Mouse (Mus musculus) liver, embryonic 16.5 days (tissue): ENCODE measurements at regions not wholly inside any gene's neighbourhood (a gene's known extent, or its start where the extent isn't known, plus 50 kb on each side); places are given as distances from the start of the nearest gene placed in this dataset.

ENCODE experiments used
- ATAC-seq: fragments of 200-750 bp; cut with Nextera tagmentation; 2 replicates; pipeline ENCODE4 v1.8.0; 2017; ENCODE audit warnings: low read depth, mild to moderate bottlenecking, moderate number of reproducible peaks, moderate library complexity
- H3K27ac ChIP-seq: fragments of 300-500 bp; sonication (generic); 2 replicates; pipeline ENCODE4 v1.5.1; 2014; ENCODE audit warnings: mild to moderate bottlenecking, low read length
- H3K27me3 ChIP-seq: fragments of 300-500 bp; sonication (generic); 2 replicates; pipeline ENCODE4 v1.6.1; 2014; ENCODE audit warnings: low read depth, low read length, mixed read lengths; ENCODE audit not compliant: control insufficient read depth, insufficient read depth
- H3K36me3 ChIP-seq: fragments of 300-500 bp; sonication (generic); 2 replicates; pipeline ENCODE4 v1.6.1; 2014; ENCODE audit warnings: mild to moderate bottlenecking; ENCODE audit not compliant: control insufficient read depth, insufficient read depth
- H3K4me1 ChIP-seq: fragments of 300-500 bp; sonication (generic); 2 replicates; pipeline ENCODE4 v1.6.1; 2014; ENCODE audit warnings: low read depth, low read length, mixed read lengths; ENCODE audit not compliant: control insufficient read depth
- H3K4me2 ChIP-seq: fragments of 300-500 bp; sonication (generic); 2 replicates; pipeline ENCODE4 v1.6.1; 2014; ENCODE audit warnings: low read depth, low read length, mixed read lengths
- H3K4me3 ChIP-seq: fragments of 300-500 bp; sonication (generic); 2 replicates; pipeline ENCODE4 v1.5.1; 2014; ENCODE audit warnings: low read depth, mild to moderate bottlenecking, low read length
- H3K9ac ChIP-seq: fragments of 300-500 bp; sonication (generic); 2 replicates; pipeline ENCODE4 v1.6.1; 2014; ENCODE audit warnings: low read depth, low read length
- H3K9me3 ChIP-seq: fragments of 300-500 bp; sonication (generic); replicated peaks from 2 replicates; pipeline ENCODE4 v1.6.1; 2016; ENCODE audit warnings: low read length; ENCODE audit not compliant: control insufficient read depth
- WGBS: fragments of 180-500 bp; shearing (Covaris S2); extraction: QIAGEN DNeasy Blood & Tissue Kit; methylation state at CpG from one replicate; pipeline ENCODE4 v1.1.7; 2014; ENCODE audit not compliant: insufficient replicate concordance; 5-methylcytosine and 5-hydroxymethylcytosine counted together

DNA sequence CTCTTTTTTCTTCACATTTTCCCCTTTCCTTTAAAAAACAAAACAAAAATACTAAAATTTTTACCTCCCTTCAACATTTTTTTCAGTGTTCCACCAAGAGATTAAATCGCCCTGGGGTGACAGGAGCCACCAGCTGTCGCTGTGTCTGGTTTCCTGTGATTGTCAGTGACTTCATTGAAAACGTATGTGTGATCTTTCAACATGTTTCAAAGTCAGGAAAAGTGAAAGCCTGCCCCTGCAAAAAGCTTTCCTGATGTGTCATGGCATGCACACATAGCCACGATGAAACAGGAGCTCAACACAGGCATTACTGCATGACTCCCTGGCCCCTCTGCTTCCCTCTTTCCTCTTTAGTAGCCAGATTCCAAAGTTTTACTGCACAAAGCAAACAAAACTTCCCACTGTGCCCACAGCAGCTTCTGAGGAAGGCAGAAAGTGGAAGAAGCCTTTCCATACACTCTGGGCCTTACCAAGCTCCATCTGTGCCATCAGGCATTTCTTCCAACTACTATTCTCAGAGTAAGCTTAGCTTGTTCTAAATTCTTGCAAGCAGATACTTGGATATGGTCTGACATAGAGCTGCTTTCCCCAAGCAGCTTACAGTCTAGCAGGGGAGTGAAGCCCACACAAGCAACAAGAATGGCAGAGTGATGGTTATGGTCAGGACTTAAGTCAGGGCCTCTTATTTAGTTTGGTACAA, 186.8 kb upstream of the A1bg start:
- Histone ChIP-seq H3K4me2 (no peak overlapping the region), H3K4me3 (no peak overlapping the region), H3K4me1 (no peaks in the 10 kb centered on the region), H3K36me3 (no peaks in the 10 kb centered on the region), H3K27me3 (no peaks in the 10 kb centered on the region), H3K9ac (no peak overlapping the region), H3K9me3 (no peaks in the 10 kb centered on the region), H3K27ac (no peak overlapping the region)
- ATAC-seq = no peak
- WGBS = 10% methylated on average over 4 of the region's 4 CpGs

DNA sequence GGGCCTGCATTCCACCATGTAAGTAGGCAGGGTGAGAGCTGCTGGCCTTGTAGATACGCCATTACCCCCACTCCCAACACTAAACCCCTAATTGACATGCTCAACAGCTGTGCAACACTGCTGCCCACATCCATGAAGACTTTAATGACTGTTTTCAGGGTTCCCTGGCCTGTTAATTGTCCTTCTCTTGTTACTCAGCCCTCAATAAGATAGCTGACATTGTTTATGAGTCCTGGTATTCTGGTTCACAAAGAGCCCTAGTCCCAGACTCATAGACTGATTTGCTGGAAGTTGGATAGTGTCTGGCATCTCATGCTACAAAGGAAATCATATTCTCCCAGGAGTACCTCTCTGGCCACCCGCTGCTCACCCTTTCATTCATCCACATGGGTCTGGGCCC, 186.1 kb upstream of the A1bg start:
- no peak overlapping the region for H3K4me2 ChIP-seq
- no peaks in the 10 kb centered on the region for H3K27me3 ChIP-seq
- no peak for ATAC-seq
- H3K4me3 ChIP-seq = no peak overlapping the region
- H3K27ac ChIP-seq = no peak overlapping the region
- no peaks in the 10 kb centered on the region for H3K9me3 ChIP-seq
- 33% methylated on average over 2 of the region's 2 CpGs for WGBS
- H3K9ac ChIP-seq = no peak overlapping the region
- H3K36me3 ChIP-seq = no peaks in the 10 kb centered on the region
- no peaks in the 10 kb centered on the region for H3K4me1 ChIP-seq

DNA sequence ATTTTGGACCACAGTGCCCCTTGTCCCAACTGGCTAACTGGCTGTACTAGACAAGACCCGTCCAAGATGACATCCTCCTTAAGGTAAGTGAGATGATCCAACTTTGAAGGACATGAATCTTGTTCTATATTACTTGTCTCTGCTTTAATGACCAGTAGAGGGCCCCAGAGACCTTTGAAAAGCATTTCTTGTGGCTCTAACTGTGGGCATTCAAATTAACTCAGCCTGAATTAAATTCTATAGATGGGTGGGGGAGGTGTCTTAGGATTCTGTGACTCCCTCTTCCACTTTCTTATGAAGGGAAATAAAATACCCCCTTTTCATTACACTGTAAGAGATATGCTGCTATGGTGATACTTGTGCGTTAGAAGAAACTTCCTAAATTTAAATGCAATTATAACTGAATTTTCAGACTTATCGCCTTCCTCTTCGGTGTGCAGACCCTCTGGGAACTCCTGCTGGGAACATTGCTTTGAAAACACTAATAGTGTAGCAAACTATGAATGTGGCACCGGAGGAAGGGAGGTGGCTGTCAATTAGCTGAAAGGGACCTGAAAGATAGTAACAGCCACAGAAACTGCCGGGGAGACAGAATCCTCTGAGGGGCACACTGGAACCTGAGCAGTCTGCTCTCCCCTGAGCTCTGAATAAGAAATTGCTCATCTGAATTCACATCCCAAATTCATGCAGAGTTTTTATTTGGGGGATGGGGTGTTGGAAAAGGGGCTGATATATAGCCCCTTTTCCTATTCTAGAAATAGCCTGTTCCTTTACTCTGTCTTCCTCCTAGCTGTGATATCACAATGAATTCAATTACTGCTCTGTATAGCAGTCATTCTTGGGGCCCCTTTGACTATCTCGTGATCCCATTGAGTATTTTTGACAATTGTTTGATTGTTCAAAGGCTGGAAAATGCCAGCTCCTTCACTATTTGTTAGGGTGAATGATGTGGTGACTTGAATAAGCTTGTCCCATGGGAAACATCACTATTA, 179.9 kb upstream of the A1bg start:
- Histone ChIP-seq H3K27ac (no peak overlapping the region), H3K36me3 (no peaks in the 10 kb centered on the region), H3K4me3 (no peak overlapping the region), H3K9me3 (no peaks in the 10 kb centered on the region), H3K27me3 (no peaks in the 10 kb centered on the region), H3K4me1 (no peaks in the 10 kb centered on the region), H3K4me2 (no peak overlapping the region), H3K9ac (no peak overlapping the region)
- no peak for ATAC-seq
- 39% methylated on average over 7 of the region's 7 CpGs for WGBS

DNA sequence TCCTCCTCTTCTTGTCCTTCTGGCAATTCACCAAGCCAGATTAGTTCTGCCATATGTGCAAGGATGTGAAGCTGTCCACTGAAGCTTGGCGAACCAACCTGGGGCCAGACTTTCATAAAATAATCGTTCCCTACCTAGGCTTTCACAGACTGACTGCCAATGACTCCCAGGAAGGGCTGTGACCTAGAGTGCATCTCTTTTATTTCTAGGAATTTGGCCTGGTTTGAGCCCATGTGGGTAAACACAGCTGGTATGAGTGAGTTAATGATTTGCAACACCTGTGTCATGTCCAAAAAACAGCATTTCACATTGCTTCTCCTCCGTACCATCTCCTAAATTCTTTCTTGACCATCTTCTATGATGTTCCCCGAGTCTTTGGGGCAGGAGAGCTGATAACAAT, 178.0 kb upstream of the A1bg start:
- no peaks in the 10 kb centered on the region for H3K4me1 ChIP-seq
- no peak overlapping the region for H3K27ac ChIP-seq
- no peak overlapping the region for H3K4me3 ChIP-seq
- no peaks in the 10 kb centered on the region for H3K36me3 ChIP-seq
- WGBS = 44% methylated on average over 4 of the region's 4 CpGs
- H3K9me3 ChIP-seq = no peaks in the 10 kb centered on the region
- no peaks in the 10 kb centered on the region for H3K27me3 ChIP-seq
- H3K4me2 ChIP-seq = no peak overlapping the region
- ATAC-seq = no peak
- no peak overlapping the region for H3K9ac ChIP-seq

DNA sequence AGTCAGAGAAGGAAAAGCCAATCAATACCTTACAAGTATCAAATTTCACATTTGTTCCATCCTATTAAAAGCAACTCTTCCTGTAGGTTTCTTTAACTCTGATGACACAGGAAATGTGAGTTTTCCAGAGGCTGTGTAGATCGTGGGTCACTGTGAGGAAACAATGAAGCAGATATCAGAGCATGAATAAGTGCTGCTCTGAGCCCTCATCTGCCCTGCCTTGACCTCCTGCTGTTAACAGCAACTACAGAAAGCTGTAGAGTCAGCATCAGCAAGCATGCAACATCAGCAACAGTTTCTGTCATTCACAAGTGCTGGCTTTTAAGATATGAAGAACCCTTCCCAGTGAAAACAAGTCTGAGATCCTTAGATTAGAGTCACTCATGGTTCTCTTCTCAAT, 176.2 kb upstream of the A1bg start:
- 15% methylated on average over 1 of the region's 1 CpGs for WGBS
- no peak for ATAC-seq

DNA sequence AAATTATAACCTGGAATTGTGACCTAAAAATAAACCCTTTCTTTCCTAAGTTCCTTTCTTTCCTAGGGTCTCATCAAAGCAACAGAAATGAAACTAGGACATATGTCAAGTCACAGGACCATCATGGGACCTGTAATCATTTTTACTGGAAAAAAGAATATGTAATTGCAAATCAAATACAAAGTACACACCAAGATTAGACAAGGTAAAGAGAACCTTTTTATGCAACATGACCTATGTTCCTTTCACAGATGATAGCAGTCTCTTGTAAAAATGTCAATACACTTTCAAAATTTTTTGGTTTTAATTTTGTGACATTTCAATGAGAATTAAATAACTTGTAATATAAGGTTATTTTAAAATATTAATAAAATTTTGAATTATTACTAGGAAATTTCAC, 175.7 kb upstream of the A1bg start:
- Histone ChIP-seq H3K4me2 (no peak overlapping the region), H3K9me3 (no peaks in the 10 kb centered on the region), H3K9ac (no peak overlapping the region), H3K4me3 (no peak overlapping the region), H3K4me1 (no peaks in the 10 kb centered on the region), H3K36me3 (no peaks in the 10 kb centered on the region), H3K27ac (no peak overlapping the region), H3K27me3 (no peaks in the 10 kb centered on the region)
- no peak for ATAC-seq

More for the DNA sequence above, 176.2 kb upstream of the A1bg start:
- Histone ChIP-seq H3K9ac (no peak overlapping the region), H3K27ac (no peak overlapping the region), H3K9me3 (no peaks in the 10 kb centered on the region), H3K36me3 (no peaks in the 10 kb centered on the region), H3K4me1 (no peaks in the 10 kb centered on the region), H3K4me2 (no peak overlapping the region), H3K27me3 (no peaks in the 10 kb centered on the region), H3K4me3 (no peak overlapping the region)

DNA sequence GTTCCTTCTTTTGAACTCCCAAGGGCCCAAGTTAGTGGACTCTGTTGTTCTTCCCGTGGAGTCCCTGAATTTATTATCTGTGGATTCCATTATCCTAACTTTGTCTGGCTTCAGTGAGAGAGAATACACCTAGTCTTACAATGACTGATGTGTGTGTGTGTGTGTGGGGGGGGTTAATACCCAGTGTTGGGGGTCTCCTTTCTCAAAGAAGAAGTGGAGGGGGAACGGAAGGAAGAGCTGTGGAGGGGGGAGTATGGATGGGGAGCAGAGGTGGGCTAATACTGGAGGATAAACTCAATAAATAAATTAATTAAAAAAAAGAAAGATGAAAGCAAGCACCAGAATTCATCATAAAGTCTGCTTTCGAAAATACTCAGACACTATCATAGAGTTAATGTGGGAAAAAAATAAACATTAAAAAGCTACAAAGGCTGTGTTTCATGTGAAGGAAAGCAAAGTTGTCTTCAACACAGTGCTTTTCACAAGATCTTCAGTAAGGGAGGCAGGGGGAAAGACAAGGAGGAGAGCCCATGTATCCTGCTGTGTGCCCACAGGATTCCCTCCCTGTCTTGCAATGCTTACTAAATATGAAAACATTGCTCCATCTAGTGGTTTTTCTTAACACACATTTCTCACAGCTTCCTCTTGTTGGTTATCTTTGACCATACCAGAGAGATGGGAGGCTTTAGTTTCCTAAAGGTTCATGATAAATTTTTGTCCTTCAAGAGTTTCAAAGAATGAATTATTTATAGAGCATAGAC, 173.4 kb upstream of the A1bg start:
- Histone ChIP-seq H3K27ac (no peak overlapping the region), H3K4me2 (no peak overlapping the region), H3K36me3 (no peaks in the 10 kb centered on the region), H3K27me3 (no peaks in the 10 kb centered on the region), H3K4me1 (no peaks in the 10 kb centered on the region), H3K4me3 (no peak overlapping the region), H3K9me3 (no peaks in the 10 kb centered on the region), H3K9ac (no peak overlapping the region)
- ATAC-seq = no peak
- 48% methylated on average over 3 of the region's 3 CpGs for WGBS

DNA sequence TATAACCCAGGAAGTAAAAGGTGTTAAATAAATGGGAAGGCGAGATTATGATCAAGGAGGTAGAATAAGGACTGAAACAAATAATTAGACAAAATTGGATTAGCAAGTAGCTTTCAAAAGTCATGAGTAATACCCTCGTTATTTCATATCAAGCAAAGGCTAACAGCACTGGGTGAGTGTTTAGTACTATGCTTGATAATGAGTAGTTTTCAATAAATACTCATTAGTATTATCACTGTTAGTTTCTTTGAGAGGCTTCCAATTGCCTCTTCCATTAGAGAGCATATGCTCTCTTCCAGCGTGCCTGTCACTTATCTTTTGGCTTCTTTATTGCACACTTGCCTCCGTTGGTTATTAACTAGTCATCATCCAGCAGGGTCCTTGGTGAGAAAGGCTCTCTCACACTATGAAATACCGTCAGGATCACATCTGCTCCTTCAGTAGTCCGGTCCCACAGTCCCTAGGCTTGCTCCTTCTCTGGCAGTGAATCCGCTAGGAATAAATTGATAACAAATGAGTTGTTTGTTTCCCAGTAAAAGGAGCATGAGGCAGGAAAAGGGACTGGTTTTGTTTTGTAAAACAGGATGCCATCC, 132.3 kb upstream of the A1bg start:
- Histone ChIP-seq H3K9me3 (no peaks in the 10 kb centered on the region), H3K4me3 (no peak overlapping the region), H3K4me1 (no peaks in the 10 kb centered on the region), H3K27me3 (no peaks in the 10 kb centered on the region), H3K4me2 (no peak overlapping the region), H3K27ac (no peak overlapping the region), H3K36me3 (no peaks in the 10 kb centered on the region), H3K9ac (no peak overlapping the region)
- no peak for ATAC-seq
- WGBS = 56% methylated on average over 7 of the region's 7 CpGs
